Mouse (Mus musculus): ENCODE results near the gene Sytl3.

DNA sequence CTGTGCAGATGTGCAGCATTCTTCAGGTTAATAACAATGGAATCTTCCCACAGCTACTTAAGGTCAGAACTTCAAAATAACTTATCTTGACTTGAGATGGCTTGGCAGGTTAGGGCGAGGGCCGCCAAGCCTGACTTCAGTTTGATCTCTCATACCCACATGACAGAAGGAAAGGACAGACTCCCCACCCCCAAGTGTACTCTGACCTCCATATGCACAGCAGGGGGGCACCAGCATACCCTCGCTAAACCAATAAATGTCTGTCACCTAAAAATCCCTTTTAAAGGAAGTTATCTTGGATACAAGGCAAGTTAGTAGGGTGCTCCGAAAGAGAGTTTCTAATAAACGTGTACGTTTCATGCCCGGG, 105.3 kb downstream of the Sytl3 start:
- no peak for TF ChIP-seq CTCF (IDR thresholded peaks at IDR 0.05; ENCODE audit: low read depth)
- no peak for TF ChIP-seq EP300 (IDR thresholded peaks at IDR 0.05; ENCODE audit: low read depth)
